ENCODE assay signal across 9 mouse cellular contexts in genomic region chr2:61803443-61804367, GRCm38 (mm10). TPM values are rescaled to one million over a fixed set of nuclear protein-coding genes. Genes with fewer than 3 reads are reported as not detected.
DNase-seq lines count a peak whose midpoint lies in the region; ATAC-seq lines count a peak whose summit lies in the region.
"Had no signal": no experiment of that assay in that cellular context is flagged by ENCODE, and none has a peak within 500 bp of the region (broad histone marks: within the 10 kb centered on the region; RNA-seq: fewer than 3 reads in every experiment).

No protein-coding gene starts in this region.

- H3K9me3 ChIP-seq in heart, embryonic 14.5 days (ENCODE audit: control insufficient read depth, low read length), result no peaks in the 10 kb centered on the region
- H3K9me3 ChIP-seq in midbrain, embryonic 16.5 days (replicated peaks; ENCODE audit: control insufficient read depth, low read length, poor library complexity, severe bottlenecking), result no peaks in the 10 kb centered on the region

- no peak for DNase-seq in heart, adult 18-20 months
- peak; percentile 15 for DNase-seq in embryo, embryonic 9.5 days (ENCODE audit: extremely low spot score)
- peak; percentile 40 for DNase-seq in induced T-regulatory cell, adult 2 months (ENCODE audit: low read depth)
- no peak for DNase-seq in spleen, adult 12 weeks (ENCODE audit: low spot score)
- DNase-seq in spleen, postnatal 10 days (ENCODE audit: low spot score in 2 of 2), result no peak

- no peak overlapping the region for H3K27ac ChIP-seq in heart, embryonic 14.5 days (replicated peaks in 1 of 2; ENCODE audit: control insufficient read depth in 1 of 2, insufficient read depth in 1 of 2, low read depth in 2 of 2, low read length in 2 of 2)
- no peak overlapping the region for H3K27ac ChIP-seq in midbrain, embryonic 16.5 days (ENCODE audit: low read length)

- no peak overlapping the region; a peak in 1 of 4 replicates for H3K4me3 ChIP-seq in heart, embryonic 14.5 days (ENCODE audit: control insufficient read depth in 1 of 2, insufficient read depth in 1 of 2, low read depth in 1 of 2, low read length in 2 of 2)
- no peak overlapping the region for H3K4me3 ChIP-seq in midbrain, embryonic 16.5 days (ENCODE audit: low read depth, low read length)
- H3K4me3 ChIP-seq: myocyte had no signal

- no peak for ATAC-seq in heart, embryonic 14.5 days (ENCODE audit: insufficient number of reproducible peaks, insufficient read depth, low FRiP score, low read depth)
- peak; percentile 28 for ATAC-seq in CD4-positive, CD25-positive, alpha-beta regulatory T cell, adult 4 months
- 0 out of 2 replicates have a peak, but pooled peaks have one; percentile 5 for ATAC-seq in midbrain, embryonic 16.5 days

- H3K36me3 ChIP-seq in heart, embryonic 14.5 days (ENCODE audit: control insufficient read depth, insufficient read depth, low read length), result peaks cover 11% of the 10 kb centered on the region
- H3K36me3 ChIP-seq in midbrain, embryonic 16.5 days (ENCODE audit: control insufficient read depth, insufficient read depth, low read length), result no peaks in the 10 kb centered on the region

- H3K27me3 ChIP-seq in heart, embryonic 14.5 days (ENCODE audit: control insufficient read depth, insufficient read depth, low read length), result peaks cover 65% of the 10 kb centered on the region
- peaks cover 25% of the 10 kb centered on the region for H3K27me3 ChIP-seq in midbrain, embryonic 16.5 days (ENCODE audit: control insufficient read depth, insufficient read depth, low read depth, low read length)

- peak overlapping the region; percentile 28 for H3K4me2 ChIP-seq in heart, embryonic 14.5 days (ENCODE audit: low read length)
- H3K4me2 ChIP-seq in midbrain, embryonic 16.5 days (ENCODE audit: low read length), result peak overlapping the region; percentile 19

- peaks cover 2 to 20% of the 10 kb centered on the region in 2 experiments; a peak in 3 of 4 replicates for H3K4me1 ChIP-seq in heart, embryonic 14.5 days (ENCODE audit: control insufficient read depth in 2 of 2, insufficient read depth in 2 of 2, low read length in 2 of 2)
- peaks cover 10% of the 10 kb centered on the region; the same call in 1 of the 2 replicates for H3K4me1 ChIP-seq in midbrain, embryonic 16.5 days (ENCODE audit: control insufficient read depth, insufficient read depth, low read length)

- H3K9ac ChIP-seq in heart, embryonic 14.5 days (ENCODE audit: low read length), result no peak overlapping the region
- H3K9ac ChIP-seq in midbrain, embryonic 16.5 days (ENCODE audit: low read depth, low read length), result no peak overlapping the region

- 3% methylated on average over 29 of the region's 29 CpGs for WGBS in heart, embryonic 14.5 days
- WGBS in midbrain, embryonic 16.5 days, result 2% methylated on average over 29 of the region's 29 CpGs

RNA-seq across cellular contexts. Expression of gene Tbr1, which starts 1.0 kb away (rescaled TPM):
- not detected in 2 replicates for polyA plus RNA-seq in heart, embryonic 14.5 days (2014; fragmentation: Nextera tagmentation; extraction: Ambion mirVana)
- not detected for total RNA-seq in heart, adult 18-20 months (2021)
- polyA plus RNA-seq in CD4-positive, CD25-positive, alpha-beta regulatory T cell, adult 4 months (2017; shearing (Covaris generic)), result not detected
- polyA plus RNA-seq in midbrain, embryonic 16.5 days (2015; fragmentation: Nextera tagmentation; extraction: Ambion mirVana), result 2.4 and 3.3 TPM in 2 replicates

Comparison
In these comparisons a context has a peak if more than half of its experiments do, and no peak if none do; other contexts are left out.
1. DNase-seq: peak in embryo, embryonic 9.5 days (single experiment) and induced T-regulatory cell, adult 2 months (single experiment); none in heart, adult 18-20 months (0 of 2), spleen, adult 12 weeks (single experiment) and spleen, postnatal 10 days (0 of 2).